In the genomic region with DNA sequence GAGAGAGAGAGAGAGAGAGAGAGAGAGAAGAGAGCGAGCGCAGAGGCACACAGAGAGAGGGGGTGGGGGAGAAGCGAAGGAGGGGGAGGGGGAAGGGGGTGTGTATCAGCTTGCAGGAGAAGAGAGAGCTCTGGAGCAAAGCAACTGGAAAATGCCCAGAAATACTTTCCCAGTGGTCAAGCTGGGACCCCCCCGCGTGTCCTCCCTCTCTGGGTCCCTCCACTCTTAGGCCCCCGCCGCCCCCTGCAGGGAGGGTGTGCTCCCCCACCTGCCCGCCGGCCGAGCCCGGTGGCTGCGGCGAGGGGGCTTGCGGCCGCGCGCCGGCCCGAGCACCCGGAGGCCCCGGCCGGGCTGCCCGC, we compare ENCODE assay signal across 9 mouse cellular contexts. TPM values are rescaled to one million over a fixed set of nuclear protein-coding genes. Genes with fewer than 3 reads are reported as not detected.
DNase-seq lines count a peak whose midpoint lies in the region; ATAC-seq and TF ChIP-seq lines count a peak whose summit lies in the region.
"Had no signal": no experiment of that assay in that cellular context is flagged by ENCODE, and none has a peak within 500 bp of the region (broad histone marks: within the 10 kb centered on the region; RNA-seq: fewer than 3 reads in every experiment).

No protein-coding gene starts in this region.

- H3K9ac ChIP-seq in kidney, embryonic 15.5 days: peak overlapping the region; percentile 77
- H3K9ac ChIP-seq in ES-E14 (ENCODE audit: insufficient read depth, low read depth, low read length, poor library complexity, severe bottlenecking): no peak overlapping the region
- peak overlapping the region; percentile 98 for H3K9ac ChIP-seq in embryonic facial prominence, embryonic 11.5 days (replicated peaks; ENCODE audit: low read length)
- peak overlapping the region; percentile 91 for H3K9ac ChIP-seq in intestine, embryonic 14.5 days (ENCODE audit: low read length)
- H3K9ac ChIP-seq in midbrain, embryonic 14.5 days (replicated peaks; ENCODE audit: low read length): peak overlapping the region; percentile 97

- peak overlapping the region; percentile 77 for H3K4me3 ChIP-seq in kidney, embryonic 15.5 days (replicated peaks)
- peak overlapping the region; percentile 52 to 78 for H3K4me3 ChIP-seq in ES-E14 (ENCODE audit: insufficient read depth in 1 of 2, low read depth in 1 of 2, low read length in 2 of 2, poor library complexity in 1 of 2, severe bottlenecking in 1 of 2)
- peak overlapping the region; percentile 87 for H3K4me3 ChIP-seq in embryonic facial prominence, embryonic 11.5 days (ENCODE audit: low read depth, low read length)
- peak overlapping the region; percentile 70 for H3K4me3 ChIP-seq in intestine, embryonic 14.5 days (ENCODE audit: low read depth, low read length)
- peak overlapping the region; percentile 85 for H3K4me3 ChIP-seq in midbrain, embryonic 14.5 days (replicated peaks; ENCODE audit: low read depth, low read length)

- H3K4me2 ChIP-seq in kidney, embryonic 15.5 days: peak overlapping the region; percentile 93
- peak overlapping the region; percentile 87 for H3K4me2 ChIP-seq in embryonic facial prominence, embryonic 11.5 days (ENCODE audit: low read depth, low read length)
- peak overlapping the region; percentile 80 for H3K4me2 ChIP-seq in intestine, embryonic 14.5 days (ENCODE audit: low read length)
- peak overlapping the region; percentile 76 for H3K4me2 ChIP-seq in midbrain, embryonic 14.5 days (ENCODE audit: low read length)

- H3K27me3 ChIP-seq in kidney, embryonic 15.5 days: peaks cover 70% of the 10 kb centered on the region
- peaks cover 10% of the 10 kb centered on the region for H3K27me3 ChIP-seq in embryonic facial prominence, embryonic 11.5 days (ENCODE audit: control insufficient read depth, insufficient read depth, low read length)
- peaks cover 43% of the 10 kb centered on the region for H3K27me3 ChIP-seq in intestine, embryonic 14.5 days (replicated peaks; ENCODE audit: control insufficient read depth, insufficient read depth, low read length)
- no peaks in the 10 kb centered on the region for H3K27me3 ChIP-seq in midbrain, embryonic 14.5 days (ENCODE audit: control insufficient read depth, insufficient read depth, low read length)

- ATAC-seq in kidney, embryonic 15.5 days (replicated peaks; ENCODE audit: low FRiP score): peak; percentile 71; the same call in 1 of the 2 replicates
- ATAC-seq in embryonic facial prominence, embryonic 11.5 days (replicated peaks; ENCODE audit: insufficient number of reproducible peaks, low FRiP score, low TSS enrichment, low read depth): no peak
- peak; percentile 61 for ATAC-seq in intestine, embryonic 14.5 days (replicated peaks; ENCODE audit: low FRiP score, low TSS enrichment, low read depth)
- peak; percentile 35 for ATAC-seq in midbrain, embryonic 14.5 days (ENCODE audit: low FRiP score, low TSS enrichment)

- no peaks in the 10 kb centered on the region for H3K36me3 ChIP-seq in kidney, embryonic 15.5 days
- H3K36me3 ChIP-seq in ES-E14 (ENCODE audit: control insufficient read depth, insufficient read depth, low read length, poor library complexity, severe bottlenecking): no peaks in the 10 kb centered on the region
- no peaks in the 10 kb centered on the region for H3K36me3 ChIP-seq in embryonic facial prominence, embryonic 11.5 days (replicated peaks; ENCODE audit: control insufficient read depth, insufficient read depth, low read depth, low read length)
- no peaks in the 10 kb centered on the region for H3K36me3 ChIP-seq in intestine, embryonic 14.5 days (ENCODE audit: control insufficient read depth, insufficient read depth, low read length)
- no peaks in the 10 kb centered on the region for H3K36me3 ChIP-seq in midbrain, embryonic 14.5 days (ENCODE audit: control insufficient read depth, insufficient read depth, low read length)

- in situ Hi-C loops in ES-E14 (cut with MboI; ENCODE audit: low sequenced_read_pairs in 2 of 2, unreplicated experiment in 2 of 2): no loop called here

- peaks cover 33% of the 10 kb centered on the region for H3K4me1 ChIP-seq in kidney, embryonic 15.5 days
- no peaks in the 10 kb centered on the region for H3K4me1 ChIP-seq in ES-E14 (ENCODE audit: control insufficient read depth in 2 of 2, insufficient read depth in 2 of 2, low read length in 2 of 2, poor library complexity in 1 of 2)
- no peaks in the 10 kb centered on the region; the same call in 1 of the 2 replicates for H3K4me1 ChIP-seq in embryonic facial prominence, embryonic 11.5 days (ENCODE audit: control insufficient read depth, insufficient read depth, low read length)
- H3K4me1 ChIP-seq in intestine, embryonic 14.5 days (replicated peaks; ENCODE audit: control insufficient read depth, insufficient read depth, low read length): peaks cover 23% of the 10 kb centered on the region
- H3K4me1 ChIP-seq in midbrain, embryonic 14.5 days (ENCODE audit: control insufficient read depth, insufficient read depth, low read length): peaks cover 41% of the 10 kb centered on the region

- no peaks in the 10 kb centered on the region for H3K9me3 ChIP-seq in kidney, embryonic 15.5 days (replicated peaks)
- no peaks in the 10 kb centered on the region for H3K9me3 ChIP-seq in ES-E14 (ENCODE audit: control insufficient read depth, insufficient read depth, low read depth, low read length)
- no peaks in the 10 kb centered on the region for H3K9me3 ChIP-seq in embryonic facial prominence, embryonic 11.5 days (replicated peaks; ENCODE audit: control insufficient read depth, low read length)
- H3K9me3 ChIP-seq in intestine, embryonic 14.5 days (ENCODE audit: control insufficient read depth, low read length): no peaks in the 10 kb centered on the region
- H3K9me3 ChIP-seq in midbrain, embryonic 14.5 days (ENCODE audit: control insufficient read depth, low read length): no peaks in the 10 kb centered on the region

- 1% methylated on average over 20 of the region's 23 CpGs for WGBS in kidney, embryonic 15.5 days
- WGBS in embryonic facial prominence, embryonic 11.5 days: under 1% methylated on average over 20 of the region's 23 CpGs
- WGBS in intestine, embryonic 14.5 days: 0% methylated on average over 19 of the region's 23 CpGs
- 0% methylated on average over 7 of the region's 23 CpGs for WGBS in midbrain, embryonic 14.5 days

- no peak for DNase-seq in kidney, adult 8-10 months
- no peak for DNase-seq in ES-E14 (ENCODE audit: low read depth, low spot score)
- DNase-seq in embryonic facial prominence, embryonic 11.5 days (ENCODE audit: low spot score): peak; percentile 73
- DNase-seq in intestine, embryonic 14.5 days (ENCODE audit: low spot score): peak; percentile 79
- DNase-seq in midbrain, embryonic 14.5 days: peak; percentile 80
- DNase-seq in thymus, postnatal 36 days: no peak
- no peak for DNase-seq in thymus, adult 18-20 months

- H3K27ac ChIP-seq in kidney, embryonic 15.5 days: 0 out of 2 replicates have a peak overlapping the region, but pooled peaks have one; percentile 27
- H3K27ac ChIP-seq in ES-E14 (ENCODE audit: insufficient read depth, low read depth, low read length, poor library complexity, severe bottlenecking): no peak overlapping the region
- H3K27ac ChIP-seq in embryonic facial prominence, embryonic 11.5 days (replicated peaks; ENCODE audit: low read depth, low read length): peak overlapping the region; percentile 99
- peak overlapping the region; percentile 92; the same call in 1 of the 2 replicates for H3K27ac ChIP-seq in intestine, embryonic 14.5 days (ENCODE audit: low read depth)
- H3K27ac ChIP-seq in midbrain, embryonic 14.5 days (replicated peaks; ENCODE audit: low read depth, low read length): peak overlapping the region; percentile 98
- H3K27ac ChIP-seq: macrophage had no signal

TF ChIP-seq in ES-E14, 5 proteins besides CTCF, POLR2A, EP300 and RAD21:
- TF ChIP-seq ZNF384 (IDR thresholded peaks at IDR 0.05; ENCODE audit: low read depth, low read length) (no peak), HCFC1 (IDR thresholded peaks at IDR 0.05; ENCODE audit: borderline replicate concordance, insufficient read depth, low read length) (no peak), CHD2 (IDR thresholded peaks at IDR 0.05; ENCODE audit: low read depth, low read length) (no peak), MAFK (IDR thresholded peaks at IDR 0.05; ENCODE audit: insufficient read depth, low read depth, low read length) (no peak), ZC3H11A (IDR thresholded peaks at IDR 0.05; ENCODE audit: borderline replicate concordance, low read depth, low read length) (no peak)
TF ChIP-seq in ES-E14: peak in this region for 0.

RNA-seq across cellular contexts. Expression of gene Npas3, which starts 3.7 kb away (rescaled TPM):
- polyA plus RNA-seq in kidney, embryonic 15.5 days (2015; fragmentation: Nextera tagmentation; extraction: Ambion mirVana): 0.96 and 1.1 TPM in 2 replicates
- 0.16 and 1.2 TPM in 2 replicates for total RNA-seq in ES-E14 (2012; rRNA removed)
- 4.5 and 5.0 TPM in 2 replicates for polyA plus RNA-seq in embryonic facial prominence, embryonic 11.5 days (2014; fragmentation: Nextera tagmentation; extraction: Ambion mirVana)
- 3.5 and 3.7 TPM in 2 replicates for polyA plus RNA-seq in intestine, embryonic 14.5 days (2014; fragmentation: Nextera tagmentation; extraction: Ambion mirVana)
- polyA plus RNA-seq in midbrain, embryonic 14.5 days (2014; fragmentation: Nextera tagmentation; extraction: Ambion mirVana): 34.0 and 39.8 TPM in 2 replicates
- polyA plus RNA-seq: macrophage had no signal

Comparison
In these comparisons a context has a peak if more than half of its experiments do, and no peak if none do; other contexts are left out.
1. DNase-seq: peak in embryonic facial prominence, embryonic 11.5 days (single experiment), intestine, embryonic 14.5 days (single experiment) and midbrain, embryonic 14.5 days (single experiment); none in kidney, adult 8-10 months (0 of 2), ES-E14 (single experiment), thymus, postnatal 36 days (0 of 2) and thymus, adult 18-20 months (0 of 2).
2. Peak in every context shown above with its lines, with median percentiles within 50 percentile points of each other: H3K4me2 ChIP-seq and H3K4me3 ChIP-seq.